Mouse (Mus musculus) kidney, postnatal 0 days (tissue): Measurements from ENCODE around the gene Apbb2. TPM values are rescaled to one million over a fixed set of nuclear protein-coding genes. Genes with fewer than 3 reads are reported as not detected.

Experiments
- ATAC-seq: fragments of 200-750 bp; cut with Nextera tagmentation; replicated peaks from 2 replicates; pipeline ENCODE4 v1.8.0; 2017; ENCODE audit warnings: low read depth, moderate number of reproducible peaks, moderate TSS enrichment, moderate library complexity; ENCODE audit not compliant: low FRiP score
- DNase-seq: peaks from one replicate; pipeline ENCODE4 v3.0.0-alpha.2; 2016; ENCODE audit warnings: low spot score
- H3K27ac ChIP-seq: fragments of 300-500 bp; sonication (generic); 2 replicates; pipeline ENCODE4 v1.5.1; 2014; ENCODE audit warnings: mild to moderate bottlenecking
- H3K27me3 ChIP-seq: fragments of 300-500 bp; sonication (generic); 2 replicates; pipeline ENCODE4 v1.6.1; 2014; ENCODE audit warnings: low read length, mixed read lengths; ENCODE audit not compliant: insufficient read depth
- H3K36me3 ChIP-seq: fragments of 300-500 bp; sonication (generic); 2 replicates; pipeline ENCODE4 v1.6.1; 2014; ENCODE audit warnings: low read length, mixed read lengths; ENCODE audit not compliant: insufficient read depth
- H3K4me1 ChIP-seq: fragments of 300-500 bp; sonication (generic); replicated peaks from 2 replicates; pipeline ENCODE4 v1.6.1; 2014; ENCODE audit warnings: antibody characterized with exemption, low read length, mixed read lengths; ENCODE audit not compliant: insufficient read depth
- H3K4me2 ChIP-seq: fragments of 300-500 bp; sonication (generic); 2 replicates; pipeline ENCODE4 v1.6.1; 2014; ENCODE audit warnings: mild to moderate bottlenecking, low read length, moderate library complexity, mixed read lengths
- H3K4me3 ChIP-seq: fragments of 300-500 bp; sonication (generic); replicated peaks from 2 replicates; pipeline ENCODE4 v1.5.1; 2014; ENCODE audit warnings: low read depth, low read length
- H3K9ac ChIP-seq: fragments of 300-500 bp; sonication (generic); 2 replicates; pipeline ENCODE4 v1.6.1; 2014; ENCODE audit warnings: low read depth, low read length
- H3K9me3 ChIP-seq: fragments of 300-500 bp; sonication (generic); replicated peaks from 2 replicates; pipeline ENCODE4 v1.6.1; 2016; ENCODE audit warnings: low read length, inconsistent platforms, mixed read lengths
- CTCF ChIP-seq: IDR thresholded peaks from 2 replicates; pipeline ENCODE4 v1.5.1; 2016; ENCODE audit warnings: antibody characterized with exemption, low read depth, mild to moderate bottlenecking, moderate library complexity
- WGBS: fragments of 180-500 bp; shearing (Covaris S2); extraction: QIAGEN DNeasy Blood & Tissue Kit; methylation state at CpG from one replicate; pipeline ENCODE4 v1.1.7; 2014; 5-methylcytosine and 5-hydroxymethylcytosine counted together
- polyA plus RNA-seq: library from polyadenylated mRNA; unstranded; fragments of >200 nt; fragmentation: Nextera tagmentation; extraction: Ambion mirVana; gene quantifications from 2 replicates; pipeline ENCODE4 v1.2.1, GENCODE M21; 2015

Apbb2 gene
- polyA plus RNA-seq, 1 experiment from 2014 or later = 47.0 TPM

DNA sequence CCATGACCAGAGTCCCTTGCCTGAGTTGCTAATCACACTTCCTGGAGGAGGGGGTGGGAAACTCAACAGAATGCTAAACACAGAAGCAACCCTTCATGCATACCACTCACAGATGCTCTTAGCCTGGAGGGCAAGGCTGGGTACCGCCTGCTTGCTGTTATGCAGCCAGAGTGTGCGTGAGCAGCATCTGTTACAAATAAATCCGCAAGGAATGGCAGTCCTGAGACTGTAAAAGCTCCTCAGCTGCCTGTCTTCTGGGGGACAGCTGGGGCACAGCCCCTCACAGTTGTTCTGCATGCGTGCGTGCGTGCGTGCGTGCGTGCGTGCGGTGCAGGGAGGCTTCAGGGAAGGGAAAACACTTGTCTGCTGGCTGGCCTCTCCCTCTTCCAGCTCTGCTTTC, 250.9 kb downstream of the Apbb2 start:
- no peak for TF ChIP-seq CTCF
- no peak overlapping the region for H3K9ac ChIP-seq
- no peak overlapping the region for H3K27ac ChIP-seq
- H3K4me1 ChIP-seq = peaks cover 11% of the 10 kb centered on the region; the same call in 1 of the 2 replicates
- ATAC-seq (no peak), DNase-seq (no peak)
- H3K4me2 ChIP-seq = no peak overlapping the region
- no peak overlapping the region for H3K4me3 ChIP-seq
- WGBS = 61% methylated on average over 11 of the region's 11 CpGs
- H3K27me3 ChIP-seq = no peaks in the 10 kb centered on the region
- H3K36me3 ChIP-seq = no peaks in the 10 kb centered on the region; the same call in 1 of the 2 replicates
- H3K9me3 ChIP-seq = no peaks in the 10 kb centered on the region

DNA sequence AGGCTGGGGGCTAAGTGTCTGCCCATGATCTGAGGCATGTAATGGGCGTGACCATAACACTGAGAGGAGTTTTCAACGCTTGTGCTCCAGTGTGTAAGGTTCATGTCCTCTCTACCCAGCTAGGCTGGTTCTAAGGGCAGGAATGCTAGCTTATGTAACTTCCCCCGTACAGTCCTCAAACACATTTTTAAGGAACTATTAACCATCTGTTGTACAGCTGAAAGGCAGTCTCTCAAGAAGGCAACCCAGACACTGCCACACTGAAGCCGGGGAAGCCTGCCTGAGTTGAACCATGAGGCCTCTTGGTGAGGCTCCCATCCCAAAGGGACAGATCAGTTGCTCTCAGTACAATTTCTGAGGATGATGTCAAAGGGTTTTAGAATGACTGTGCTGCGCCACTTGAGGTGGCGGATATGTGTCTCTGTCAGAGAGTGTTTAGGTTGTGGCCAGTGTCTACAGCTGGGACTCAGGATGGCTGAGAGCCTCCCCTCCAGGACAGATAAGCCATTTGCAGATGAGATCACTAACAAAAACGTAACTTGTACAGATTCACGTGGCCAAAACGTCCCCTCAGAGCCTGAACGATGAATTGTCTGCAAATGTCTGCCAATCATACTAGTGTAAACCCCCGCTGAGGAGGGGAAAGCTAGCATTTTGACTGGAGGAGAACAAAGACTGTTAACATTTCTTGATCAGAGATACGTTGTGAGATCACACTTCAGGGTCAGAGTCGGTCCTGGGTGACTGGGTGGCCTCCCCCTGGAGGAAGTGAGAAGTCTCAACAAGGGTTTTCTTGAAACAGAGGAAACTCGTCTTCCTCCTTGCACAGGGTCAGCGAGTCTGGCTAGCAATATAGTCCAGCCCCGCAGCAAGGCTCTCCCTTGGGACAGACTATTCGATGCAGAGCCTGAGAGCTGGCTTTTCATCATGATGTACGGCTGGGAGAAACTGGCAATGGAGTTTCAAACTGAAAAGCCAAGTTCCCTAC, 255.0 kb downstream of the Apbb2 start:
- H3K27ac ChIP-seq = no peak overlapping the region
- WGBS = 52% methylated on average over 18 of the region's 18 CpGs
- H3K4me3 ChIP-seq = no peak overlapping the region
- no peaks in the 10 kb centered on the region for H3K9me3 ChIP-seq
- H3K27me3 ChIP-seq = no peaks in the 10 kb centered on the region
- H3K36me3 ChIP-seq = no peaks in the 10 kb centered on the region; the same call in 1 of the 2 replicates
- no peak; the same call in 1 of the 2 replicates for TF ChIP-seq CTCF
- no peak overlapping the region for H3K9ac ChIP-seq
- no peak for DNase-seq
- H3K4me1 ChIP-seq = peaks cover 11% of the 10 kb centered on the region; the same call in 1 of the 2 replicates
- no peak overlapping the region for H3K4me2 ChIP-seq
- ATAC-seq = no peak

GRCm38 (mm10) chr5:66360739-66361138, 257.8 kb downstream of the Apbb2 start:
- Histone ChIP-seq H3K4me2 (no peak overlapping the region), H3K4me3 (no peak overlapping the region), H3K27ac (no peak overlapping the region), H3K9ac (no peak overlapping the region), H3K9me3 (no peaks in the 10 kb centered on the region), H3K36me3 (no peaks in the 10 kb centered on the region; the same call in 1 of the 2 replicates), H3K27me3 (no peaks in the 10 kb centered on the region), H3K4me1 (0 out of 2 replicates have a peak, but pooled peaks cover 3% of the 10 kb centered on the region)
- no peak for TF ChIP-seq CTCF
- ATAC-seq = no peak
- 86% methylated on average over 9 of the region's 9 CpGs for WGBS
- DNase-seq = no peak

GRCm38 (mm10) chr5:66359742-66360423, 258.7 kb downstream of the Apbb2 start:
- Histone ChIP-seq H3K9ac (no peak overlapping the region), H3K36me3 (no peaks in the 10 kb centered on the region; the same call in 1 of the 2 replicates), H3K27me3 (no peaks in the 10 kb centered on the region), H3K27ac (no peak overlapping the region), H3K4me1 (0 out of 2 replicates have a peak, but pooled peaks cover 2% of the 10 kb centered on the region), H3K4me2 (no peak overlapping the region), H3K4me3 (no peak overlapping the region), H3K9me3 (no peaks in the 10 kb centered on the region)
- DNase-seq (no peak), ATAC-seq (no peak)
- WGBS = 58% methylated on average over 15 of the region's 15 CpGs
- TF ChIP-seq CTCF = no peak

GRCm38 (mm10) chr5:66355147-66355546, 263.4 kb downstream of the Apbb2 start:
- DNase-seq (no peak), ATAC-seq (no peak)

GRCm38 (mm10) chr5:66353876-66354275, 264.7 kb downstream of the Apbb2 start:
- no peaks in the 10 kb centered on the region for H3K9me3 ChIP-seq
- H3K4me1 ChIP-seq = peaks cover 7% of the 10 kb centered on the region; the same call in 1 of the 2 replicates
- no peak overlapping the region for H3K4me3 ChIP-seq
- DNase-seq (no peak), ATAC-seq (no peak)
- H3K9ac ChIP-seq = no peak overlapping the region
- no peak overlapping the region for H3K27ac ChIP-seq
- H3K36me3 ChIP-seq = no peaks in the 10 kb centered on the region; the same call in 1 of the 2 replicates
- H3K27me3 ChIP-seq = no peaks in the 10 kb centered on the region
- WGBS = 69% methylated on average over 3 of the region's 3 CpGs
- TF ChIP-seq CTCF = no peak
- H3K4me2 ChIP-seq = no peak overlapping the region

More at GRCm38 (mm10) chr5:66355147-66355546, 263.4 kb downstream of the Apbb2 start:
- WGBS = 89% methylated on average over 3 of the region's 3 CpGs
- Histone ChIP-seq H3K27ac (no peak overlapping the region), H3K27me3 (no peaks in the 10 kb centered on the region), H3K9me3 (no peaks in the 10 kb centered on the region), H3K4me2 (no peak overlapping the region), H3K9ac (no peak overlapping the region), H3K36me3 (no peaks in the 10 kb centered on the region; the same call in 1 of the 2 replicates), H3K4me3 (no peak overlapping the region), H3K4me1 (peaks cover 7% of the 10 kb centered on the region; the same call in 1 of the 2 replicates)
- no peak for TF ChIP-seq CTCF
